Mouse (Mus musculus) forebrain, embryonic 15.5 days (tissue): Measurements from ENCODE around the gene Spon1. TPM values are rescaled to one million over a fixed set of nuclear protein-coding genes. Genes with fewer than 3 reads are reported as not detected.

ENCODE experiments used
- ATAC-seq: fragments of 200-750 bp; cut with Nextera tagmentation; replicated peaks from 2 replicates; pipeline ENCODE4 v1.8.0; 2017; ENCODE audit warnings: mild to moderate bottlenecking, moderate TSS enrichment, moderate library complexity
- H3K27ac ChIP-seq: fragments of 300-500 bp; sonication (generic); replicated peaks from 2 replicates; pipeline ENCODE4 v1.5.1; 2015; ENCODE audit warnings: mild to moderate bottlenecking, inconsistent platforms
- H3K27me3 ChIP-seq: fragments of 300-500 bp; sonication (generic); 2 replicates; pipeline ENCODE4 v1.6.1; 2015; ENCODE audit warnings: inconsistent platforms
- H3K36me3 ChIP-seq: fragments of 300-500 bp; sonication (generic); 2 replicates; pipeline ENCODE4 v1.6.1; 2015; ENCODE audit warnings: mild to moderate bottlenecking, inconsistent platforms
- H3K4me1 ChIP-seq: fragments of 300-500 bp; sonication (generic); 2 replicates; pipeline ENCODE4 v1.6.1; 2015; ENCODE audit warnings: inconsistent platforms
- H3K4me2 ChIP-seq: fragments of 300-500 bp; sonication (generic); replicated peaks from 2 replicates; pipeline ENCODE4 v1.6.1; 2015; ENCODE audit warnings: mild to moderate bottlenecking, inconsistent platforms
- H3K4me3 ChIP-seq: fragments of 300-500 bp; sonication (generic); 2 replicates; pipeline ENCODE4 v1.5.1; 2015; ENCODE audit warnings: mild to moderate bottlenecking, inconsistent platforms
- H3K9ac ChIP-seq: fragments of 300-500 bp; sonication (generic); replicated peaks from 2 replicates; pipeline ENCODE4 v1.6.1; 2015; ENCODE audit warnings: mild to moderate bottlenecking, inconsistent platforms
- H3K9me3 ChIP-seq: fragments of 300-500 bp; sonication (generic); 2 replicates; pipeline ENCODE4 v1.6.1; 2016; ENCODE audit warnings: inconsistent platforms
- WGBS: fragments of 180-500 bp; shearing (Covaris S2); methylation state at CpG from one replicate; pipeline ENCODE4 v1.1.7; 2015; ENCODE audit warnings: mixed read lengths; 5-methylcytosine and 5-hydroxymethylcytosine counted together
- polyA plus RNA-seq: library from polyadenylated mRNA; unstranded; fragments of >200 nt; fragmentation: Nextera tagmentation; extraction: Ambion mirVana; gene quantifications from 2 replicates; pipeline ENCODE4 v1.2.1, GENCODE M21; 2015

The Spon1 gene
- polyA plus RNA-seq, 1 experiment from 2014 or later: 16.3 TPM

DNA sequence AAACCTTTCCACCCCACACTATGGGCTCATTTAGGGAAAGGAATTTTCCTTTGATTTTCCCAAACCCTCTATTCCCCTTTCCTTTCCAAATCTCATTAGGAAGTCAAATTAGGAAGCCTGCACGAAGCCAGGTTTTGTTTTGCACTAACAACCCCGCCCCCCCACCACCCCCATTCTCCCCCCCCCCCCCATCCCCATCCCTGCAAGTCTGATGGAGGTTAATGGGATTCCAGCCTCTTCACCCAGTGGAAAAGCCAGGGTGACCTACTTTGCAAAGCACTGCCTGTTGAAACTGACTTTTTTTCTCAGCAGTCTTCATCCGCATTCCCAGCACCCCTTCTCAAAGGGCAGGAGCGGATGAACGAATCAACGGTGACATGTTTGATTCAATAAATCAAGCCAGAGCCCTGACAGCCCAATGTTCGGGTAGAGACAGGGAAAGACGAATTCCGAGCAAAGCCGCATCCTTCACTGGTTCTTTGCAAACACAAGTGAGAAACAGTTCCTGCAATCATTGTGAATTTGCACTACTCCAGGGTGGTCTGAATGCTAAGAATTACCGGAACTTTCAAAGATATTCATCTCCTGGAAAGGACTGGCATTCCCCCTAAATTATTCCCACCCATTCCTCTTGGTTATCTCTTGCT is 254.4 kb downstream of the Spon1 start:
- Histone ChIP-seq H3K9me3 (no peaks in the 10 kb centered on the region), H3K9ac (no peak overlapping the region), H3K4me2 (peak overlapping the region; percentile 44), H3K36me3 (no peaks in the 10 kb centered on the region), H3K27ac (peak overlapping the region; percentile 21; the same call in 1 of the 2 replicates), H3K4me1 (peaks cover 6% of the 10 kb centered on the region), H3K4me3 (peak overlapping the region; percentile 28), H3K27me3 (0 out of 2 replicates have a peak, but pooled peaks cover 3% of the 10 kb centered on the region)
- ATAC-seq: peak; percentile 30; the same call in 1 of the 2 replicates
- WGBS: 3% methylated on average over 11 of the region's 11 CpGs

DNA sequence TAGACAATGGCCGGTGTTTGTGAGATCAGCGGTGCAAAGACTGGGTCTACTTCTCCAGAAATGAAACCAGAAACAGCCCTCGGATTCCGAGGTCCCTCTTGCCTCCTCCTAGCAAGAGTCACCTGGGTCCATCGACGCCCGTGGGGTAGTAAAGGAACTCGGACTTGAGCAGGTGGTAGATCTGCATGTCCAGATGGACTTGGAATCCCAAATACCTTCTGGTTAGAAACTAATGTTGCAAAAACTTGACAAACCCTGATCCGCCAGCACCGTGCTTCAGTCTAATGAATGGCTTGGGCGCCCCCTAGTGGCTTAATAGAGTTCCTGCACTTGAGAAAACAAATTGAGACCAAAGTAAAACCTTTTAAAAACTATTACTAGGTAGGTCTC is 254.9 kb downstream of the Spon1 start:
- under 1% methylated on average over 11 of the region's 11 CpGs for WGBS
- Histone ChIP-seq H3K27me3 (0 out of 2 replicates have a peak, but pooled peaks cover 3% of the 10 kb centered on the region), H3K4me3 (peak overlapping the region; percentile 28), H3K27ac (peak overlapping the region; percentile 21; the same call in 1 of the 2 replicates), H3K9ac (no peak overlapping the region), H3K9me3 (no peaks in the 10 kb centered on the region), H3K4me1 (peaks cover 6% of the 10 kb centered on the region), H3K36me3 (no peaks in the 10 kb centered on the region), H3K4me2 (peak overlapping the region; percentile 44)
- ATAC-seq: peak; percentile 76

DNA sequence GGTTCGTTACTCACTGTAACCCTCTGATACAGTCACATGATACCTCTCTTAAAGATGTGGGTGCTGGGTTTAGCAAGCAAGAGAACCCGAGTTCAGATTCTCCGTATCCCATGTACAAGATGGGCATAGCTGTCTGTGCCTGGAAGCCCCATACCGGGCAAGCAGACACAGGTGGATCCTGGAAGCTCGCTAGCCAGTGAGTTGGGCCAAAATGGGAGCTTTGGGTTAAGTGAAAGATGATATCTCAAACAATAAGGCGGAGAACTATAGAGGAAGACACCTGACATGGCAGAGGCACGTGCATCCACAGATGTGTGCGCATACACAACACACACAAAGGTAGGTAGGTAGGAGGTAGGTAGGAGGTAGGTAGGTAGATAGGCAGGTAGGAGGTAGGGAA is 261.1 kb downstream of the Spon1 start:
- Histone ChIP-seq H3K27me3 (0 out of 2 replicates have a peak, but pooled peaks cover 1% of the 10 kb centered on the region), H3K36me3 (no peaks in the 10 kb centered on the region), H3K9me3 (no peaks in the 10 kb centered on the region), H3K4me1 (no peaks in the 10 kb centered on the region; the same call in 1 of the 2 replicates), H3K27ac (no peak overlapping the region), H3K9ac (no peak overlapping the region), H3K4me3 (no peak overlapping the region), H3K4me2 (no peak overlapping the region)
- no peak for ATAC-seq
- WGBS: 91% methylated on average over 8 of the region's 8 CpGs

DNA sequence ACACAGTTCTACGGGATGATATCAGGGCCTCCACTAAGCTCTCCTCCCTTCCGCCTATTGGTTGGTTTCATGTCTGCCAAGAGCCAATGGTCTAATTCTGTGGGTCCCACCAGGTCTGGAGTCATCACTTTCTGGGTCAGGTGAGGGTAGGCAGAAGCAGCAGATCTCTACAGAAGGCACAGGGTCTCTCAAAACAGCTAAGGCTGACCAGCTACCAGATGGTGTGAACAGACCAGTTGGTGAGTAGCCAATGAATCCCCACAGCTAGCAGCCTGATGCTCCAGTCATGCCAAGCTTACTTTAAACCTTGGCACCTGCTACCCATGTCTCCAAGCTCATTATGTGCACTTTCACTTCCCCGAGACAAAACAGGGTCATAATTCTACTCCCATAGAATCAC is 261.6 kb downstream of the Spon1 start:
- no peaks in the 10 kb centered on the region; the same call in 1 of the 2 replicates for H3K4me1 ChIP-seq
- H3K9ac ChIP-seq: no peak overlapping the region
- no peaks in the 10 kb centered on the region for H3K36me3 ChIP-seq
- no peaks in the 10 kb centered on the region for H3K27me3 ChIP-seq
- 82% methylated on average over 3 of the region's 3 CpGs for WGBS
- no peaks in the 10 kb centered on the region for H3K9me3 ChIP-seq
- H3K27ac ChIP-seq: no peak overlapping the region
- H3K4me2 ChIP-seq: no peak overlapping the region
- H3K4me3 ChIP-seq: no peak overlapping the region
- ATAC-seq: no peak

DNA sequence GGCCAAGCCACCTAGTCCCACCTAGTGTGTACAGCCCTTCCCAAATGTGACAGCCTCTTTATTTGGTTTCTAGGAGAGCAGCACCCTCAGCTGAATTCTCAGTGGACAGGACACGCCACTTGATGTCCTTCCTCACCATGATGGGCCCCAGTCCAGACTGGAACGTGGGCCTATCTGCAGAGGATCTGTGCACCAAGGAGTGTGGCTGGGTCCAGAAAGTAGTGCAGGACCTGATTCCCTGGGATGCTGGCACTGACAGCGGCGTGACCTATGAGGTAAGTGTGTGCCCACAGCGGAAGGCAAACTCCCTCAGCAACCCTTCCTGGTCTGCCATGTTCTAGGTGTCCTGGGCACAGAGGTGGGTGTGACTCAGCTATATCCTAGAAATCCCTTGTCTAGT is 263.0 kb downstream of the Spon1 start:
- WGBS: 86% methylated on average over 5 of the region's 5 CpGs
- no peak for ATAC-seq

DNA sequence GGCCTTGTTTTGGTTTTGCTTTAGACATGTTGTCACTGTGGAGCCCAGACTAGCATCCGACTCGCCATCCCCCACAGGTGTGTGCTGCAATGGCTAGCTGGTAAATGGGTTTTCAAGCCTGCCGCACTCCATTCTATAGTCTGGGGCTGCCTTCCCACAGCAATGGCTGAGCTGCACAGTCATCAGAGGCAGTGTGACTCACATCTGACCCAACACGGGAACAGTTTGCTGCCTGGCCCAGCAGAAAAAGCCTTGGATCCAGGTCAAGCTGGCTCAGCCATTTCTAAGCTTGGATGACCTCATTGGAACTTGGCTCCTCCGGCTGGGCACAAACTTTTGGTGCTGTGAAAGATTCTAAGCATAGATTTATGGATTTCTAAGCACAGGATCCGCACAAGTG is 263.8 kb downstream of the Spon1 start:
- H3K27ac ChIP-seq: no peak overlapping the region
- 87% methylated on average over 6 of the region's 6 CpGs for WGBS

More for the DNA sequence above, 263.0 kb downstream of the Spon1 start:
- H3K27me3 ChIP-seq: no peaks in the 10 kb centered on the region
- H3K9me3 ChIP-seq: no peaks in the 10 kb centered on the region
- H3K36me3 ChIP-seq: no peaks in the 10 kb centered on the region
- no peak overlapping the region for H3K9ac ChIP-seq
- no peak overlapping the region for H3K27ac ChIP-seq
- H3K4me2 ChIP-seq: no peak overlapping the region
- no peak overlapping the region for H3K4me3 ChIP-seq
- H3K4me1 ChIP-seq: no peaks in the 10 kb centered on the region; the same call in 1 of the 2 replicates

DNA sequence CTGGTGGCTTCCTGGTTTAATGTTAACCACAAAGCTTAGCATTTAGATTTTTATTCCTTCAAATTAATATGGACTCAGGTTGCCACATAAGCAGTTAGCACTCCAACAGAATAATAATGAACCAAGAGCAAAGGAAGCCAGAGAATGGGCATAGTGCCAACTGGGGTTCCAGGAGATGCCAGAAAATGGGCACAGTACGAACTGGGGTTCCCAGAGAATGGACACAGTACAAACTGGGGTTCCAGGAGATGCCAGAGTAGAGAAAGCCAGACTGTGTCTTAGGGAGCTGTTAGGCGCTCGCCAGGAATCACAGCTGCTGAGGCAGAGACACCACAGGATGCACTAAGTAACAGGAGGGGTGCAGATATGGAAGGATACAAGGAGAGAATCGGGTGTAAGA is 271.4 kb downstream of the Spon1 start:
- peaks cover 27% of the 10 kb centered on the region for H3K4me1 ChIP-seq
- H3K27ac ChIP-seq: peak overlapping the region; percentile 7; the same call in 1 of the 2 replicates
- no peak overlapping the region for H3K9ac ChIP-seq
- no peaks in the 10 kb centered on the region for H3K27me3 ChIP-seq
- no peaks in the 10 kb centered on the region for H3K36me3 ChIP-seq
- 0 out of 2 replicates have a peak, but pooled peaks have one; percentile 23 for ATAC-seq
- H3K9me3 ChIP-seq: no peaks in the 10 kb centered on the region
- H3K4me3 ChIP-seq: no peak overlapping the region
- H3K4me2 ChIP-seq: no peak overlapping the region
- whole genome bisulfite sequencing: 50% methylated on average over 4 of the region's 4 CpGs

More for the DNA sequence above, 263.8 kb downstream of the Spon1 start:
- Histone ChIP-seq H3K36me3 (no peaks in the 10 kb centered on the region), H3K4me1 (no peaks in the 10 kb centered on the region; the same call in 1 of the 2 replicates), H3K4me2 (no peak overlapping the region), H3K9ac (no peak overlapping the region), H3K27me3 (no peaks in the 10 kb centered on the region), H3K4me3 (no peak overlapping the region), H3K9me3 (no peaks in the 10 kb centered on the region)
- ATAC-seq: no peak

DNA sequence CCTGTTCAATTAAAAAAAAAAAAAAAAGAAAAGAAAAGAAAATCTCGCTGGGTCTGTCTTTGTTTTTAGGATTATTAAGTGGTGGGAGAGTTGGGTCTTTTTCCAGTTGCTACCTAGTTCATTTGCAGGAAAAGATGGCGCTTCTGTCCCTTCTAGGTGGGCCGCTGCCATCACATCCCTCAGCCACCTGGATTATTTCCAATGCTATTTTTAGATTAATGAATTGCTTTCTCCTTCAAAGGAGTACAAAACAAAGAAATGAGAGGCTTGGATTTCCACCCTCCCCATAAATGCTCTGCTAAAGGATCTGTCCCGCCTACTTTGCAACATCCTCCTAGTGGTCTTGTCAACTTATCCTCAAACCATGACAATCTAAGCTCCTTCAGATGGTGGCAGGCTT is 275.6 kb downstream of the Spon1 start:
- no peaks in the 10 kb centered on the region for H3K36me3 ChIP-seq
- no peak for ATAC-seq
- no peak overlapping the region for H3K4me2 ChIP-seq
- WGBS: 59% methylated on average over 4 of the region's 4 CpGs
- peaks cover 34% of the 10 kb centered on the region for H3K4me1 ChIP-seq
- no peak overlapping the region for H3K4me3 ChIP-seq
- no peak overlapping the region for H3K9ac ChIP-seq
- H3K27me3 ChIP-seq: no peaks in the 10 kb centered on the region
- H3K9me3 ChIP-seq: no peaks in the 10 kb centered on the region
- no peak overlapping the region for H3K27ac ChIP-seq

DNA sequence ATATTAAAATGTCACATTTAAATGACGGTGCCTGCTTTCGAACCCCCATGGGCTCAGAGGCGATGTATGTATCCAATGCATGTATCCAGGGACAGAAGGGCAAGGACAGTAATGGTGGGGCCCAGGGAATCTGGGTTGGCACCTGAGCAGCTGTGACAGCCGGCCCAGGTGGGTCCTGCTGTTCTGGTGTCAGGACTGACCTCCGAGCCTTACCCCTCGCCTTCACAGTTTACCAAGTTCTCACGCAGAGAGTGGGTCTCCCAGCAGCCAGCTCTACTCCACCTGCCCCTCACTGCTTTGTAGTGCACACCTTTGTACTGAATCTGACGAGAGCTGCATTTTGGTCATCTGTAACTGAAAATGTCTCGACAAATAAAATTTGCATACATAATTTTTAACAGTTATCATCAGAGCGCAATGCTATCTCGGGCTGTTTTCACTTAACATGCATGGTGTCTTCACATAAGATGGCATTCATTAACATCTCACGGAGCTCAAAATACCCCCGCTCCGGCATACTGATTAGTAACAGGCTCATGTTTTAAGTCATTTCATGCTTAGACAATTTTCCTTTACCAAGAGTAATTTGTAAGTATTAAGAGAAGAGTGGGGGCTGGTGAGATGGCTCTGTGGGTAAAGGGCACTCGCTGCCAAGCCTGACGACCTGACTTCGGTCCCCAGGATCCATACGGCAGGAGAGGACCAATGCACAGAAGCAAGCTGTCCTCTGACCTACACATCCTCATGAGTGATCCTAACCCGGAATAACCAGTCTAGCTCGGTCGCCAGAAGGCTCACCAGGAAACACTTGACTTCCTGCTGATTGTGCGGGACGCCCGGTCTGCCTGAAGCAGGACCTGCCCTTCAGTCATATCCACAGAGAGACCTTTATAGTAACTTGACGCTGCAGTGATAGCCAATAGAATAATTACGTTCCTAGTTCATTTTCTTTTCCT is 277.5 kb downstream of the Spon1 start:
- Histone ChIP-seq H3K27ac (peak overlapping the region; percentile 34), H3K4me3 (no peak overlapping the region), H3K27me3 (no peaks in the 10 kb centered on the region), H3K9me3 (no peaks in the 10 kb centered on the region), H3K36me3 (no peaks in the 10 kb centered on the region), H3K9ac (no peak overlapping the region), H3K4me2 (no peak overlapping the region), H3K4me1 (peaks cover 21% of the 10 kb centered on the region)
- no peak; the same call in 1 of the 2 replicates for ATAC-seq
- 83% methylated on average over 26 of the region's 26 CpGs for WGBS

DNA sequence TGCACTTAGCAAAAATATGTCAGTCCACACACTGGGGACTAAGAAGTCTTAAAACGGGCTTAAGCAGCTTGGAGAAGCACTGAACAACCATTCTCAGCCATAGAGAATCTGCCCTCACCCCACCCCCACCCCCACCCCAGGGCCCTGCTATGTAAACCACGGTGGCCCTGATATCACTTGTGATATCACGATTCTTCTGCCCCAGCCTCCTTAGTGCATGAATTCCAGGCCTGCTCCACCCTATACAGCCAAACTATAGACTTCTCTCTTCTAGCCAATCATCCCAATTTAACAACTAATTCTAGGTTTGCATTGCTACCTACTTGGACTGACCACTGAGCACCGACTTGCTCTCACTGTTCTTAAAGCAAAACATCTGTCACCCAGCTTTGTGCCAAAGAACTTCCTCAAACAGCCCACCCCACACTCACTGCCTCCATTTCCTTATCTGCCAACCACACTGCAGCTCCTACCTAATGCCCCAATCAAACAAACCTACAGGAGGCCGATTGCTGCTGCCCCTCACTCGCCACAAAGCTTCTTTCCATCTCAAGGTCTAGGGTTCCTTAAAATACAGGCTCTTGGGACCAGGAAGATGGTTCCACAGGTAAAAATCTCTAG is 278.2 kb downstream of the Spon1 start:
- no peaks in the 10 kb centered on the region for H3K9me3 ChIP-seq
- no peaks in the 10 kb centered on the region for H3K36me3 ChIP-seq
- no peaks in the 10 kb centered on the region for H3K27me3 ChIP-seq
- H3K4me1 ChIP-seq: peaks cover 21% of the 10 kb centered on the region
- H3K4me3 ChIP-seq: no peak overlapping the region
- no peak overlapping the region for H3K9ac ChIP-seq
- ATAC-seq: 0 out of 2 replicates have a peak, but pooled peaks have one; percentile 29
- WGBS: 86% methylated on average over 6 of the region's 6 CpGs
- no peak overlapping the region for H3K27ac ChIP-seq
- no peak overlapping the region for H3K4me2 ChIP-seq

DNA sequence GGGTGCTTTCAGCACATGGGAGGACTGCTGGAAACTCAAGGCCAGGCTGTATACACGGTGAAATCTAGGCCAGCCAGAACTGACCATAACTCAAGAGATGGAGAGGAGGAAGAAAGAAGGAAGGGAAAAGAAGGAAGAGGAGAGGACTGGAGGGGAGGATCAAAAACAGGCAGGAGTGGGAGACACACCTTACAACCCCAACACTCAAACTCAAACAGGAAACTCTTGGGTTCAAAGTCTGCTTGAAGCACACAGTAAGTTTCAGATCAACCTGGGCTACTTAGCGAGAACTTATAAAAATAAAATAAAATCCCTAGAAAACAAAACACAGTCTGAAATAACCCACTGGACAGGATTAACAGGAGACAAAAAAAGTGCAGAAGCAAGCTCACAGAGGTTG is 280.0 kb downstream of the Spon1 start:
- H3K4me3 ChIP-seq: no peak overlapping the region
- no peak overlapping the region for H3K9ac ChIP-seq
- H3K9me3 ChIP-seq: no peaks in the 10 kb centered on the region
- no peak overlapping the region for H3K27ac ChIP-seq
- ATAC-seq: no peak
- WGBS: 83% methylated on average over 2 of the region's 2 CpGs
- no peaks in the 10 kb centered on the region for H3K27me3 ChIP-seq
- H3K36me3 ChIP-seq: no peaks in the 10 kb centered on the region
- peaks cover 21% of the 10 kb centered on the region for H3K4me1 ChIP-seq
- no peak overlapping the region for H3K4me2 ChIP-seq

DNA sequence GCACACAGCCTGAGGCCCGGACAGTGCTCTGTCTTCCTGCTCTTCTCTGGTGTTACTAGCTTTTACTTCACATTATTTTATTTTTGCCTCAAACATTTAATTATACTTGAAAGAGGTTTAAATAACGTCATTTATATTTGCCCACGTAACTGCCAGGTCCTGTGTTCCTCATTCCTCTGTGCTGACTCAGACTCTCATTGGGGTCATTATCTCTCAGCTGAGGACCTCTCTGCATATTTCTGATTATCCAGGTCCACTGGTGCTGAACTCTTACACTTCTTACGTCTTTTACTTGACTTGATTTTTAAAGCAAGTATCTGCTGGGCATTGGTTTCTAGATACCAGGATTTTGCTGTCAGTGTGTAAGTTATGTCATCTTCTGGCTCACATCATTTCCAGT is 287.9 kb downstream of the Spon1 start:
- Histone ChIP-seq H3K4me1 (peaks cover 7% of the 10 kb centered on the region; the same call in 1 of the 2 replicates), H3K9me3 (no peaks in the 10 kb centered on the region), H3K9ac (no peak overlapping the region), H3K27me3 (no peaks in the 10 kb centered on the region), H3K27ac (no peak overlapping the region), H3K4me3 (no peak overlapping the region), H3K36me3 (no peaks in the 10 kb centered on the region), H3K4me2 (no peak overlapping the region)
- whole genome bisulfite sequencing: 83% methylated on average over 4 of the region's 4 CpGs
- no peak for ATAC-seq
